Mouse (Mus musculus) inflammation-experienced regulatory T-cells, adult 6 months (primary cell): ENCODE results near the gene Shf. TPM values are rescaled to one million over a fixed set of nuclear protein-coding genes. Genes with fewer than 3 reads are reported as not detected.
"Not testable (repeated sequence)": the region's sequence is repeated elsewhere in the genome, so short reads cannot be mapped to it uniquely, and the experiment has no call there.

ENCODE experiments used
- ATAC-seq: one replicate; pipeline ENCODE4 v1.8.0; 2017
- polyA plus RNA-seq, 3 experiments: library from polyadenylated mRNA; unstranded; fragments of 100-300 nt; shearing (Covaris generic); gene quantifications; one replicate each; pipeline ENCODE4 v1.2.1; 2017

Gene Shf
- polyA plus RNA-seq, 3 experiments from 2014 or later: 0.39 TPM; not detected in 2

GRCm38 (mm10) chr2:122347257-122347656 is 21.7 kb downstream of the Shf start:
- ATAC-seq: no peak

DNA sequence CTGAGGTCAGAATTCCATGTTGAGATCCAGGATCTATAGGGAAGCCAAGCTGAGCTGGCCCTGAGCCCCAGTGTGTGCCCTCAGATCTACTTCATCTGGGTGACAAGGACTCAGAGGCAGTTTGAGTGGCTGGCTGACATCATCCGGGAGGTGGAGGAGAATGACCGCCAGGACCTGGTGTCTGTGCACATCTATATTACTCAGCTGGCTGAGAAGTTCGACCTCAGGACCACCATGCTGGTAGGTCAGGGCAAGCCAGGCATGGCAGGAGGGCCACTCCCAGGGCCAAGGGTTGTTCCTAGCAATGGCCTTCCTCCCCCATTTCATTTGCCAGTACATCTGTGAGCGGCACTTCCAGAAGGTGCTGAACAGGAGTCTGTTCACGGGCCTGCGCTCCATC is 22.8 kb downstream of the Shf start:
- ATAC-seq: not testable (repeated sequence)

- no peak for ATAC-seq
Measured at GRCm38 (mm10) chr2:122345106-122345893, 23.7 kb downstream of the Shf start.

DNA sequence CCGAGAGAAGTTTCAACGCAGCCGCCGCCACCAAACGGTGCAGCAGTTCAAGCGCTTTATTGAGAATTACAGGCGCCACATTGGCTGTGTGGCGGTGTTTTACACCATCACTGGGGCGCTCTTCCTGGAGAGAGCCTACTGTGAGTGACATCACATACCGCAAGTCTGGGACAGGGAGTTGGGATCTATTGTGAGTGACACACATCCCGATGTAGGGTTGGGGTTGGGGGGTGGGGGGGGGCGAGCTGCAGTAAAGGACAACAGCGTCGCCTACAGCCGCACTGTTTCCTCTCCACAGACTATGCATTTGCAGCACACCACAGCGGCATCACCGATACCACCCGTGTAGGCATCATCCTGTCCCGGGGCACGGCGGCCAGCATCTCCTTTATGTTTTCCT is 31.7 kb downstream of the Shf start:
- no peak for ATAC-seq

DNA sequence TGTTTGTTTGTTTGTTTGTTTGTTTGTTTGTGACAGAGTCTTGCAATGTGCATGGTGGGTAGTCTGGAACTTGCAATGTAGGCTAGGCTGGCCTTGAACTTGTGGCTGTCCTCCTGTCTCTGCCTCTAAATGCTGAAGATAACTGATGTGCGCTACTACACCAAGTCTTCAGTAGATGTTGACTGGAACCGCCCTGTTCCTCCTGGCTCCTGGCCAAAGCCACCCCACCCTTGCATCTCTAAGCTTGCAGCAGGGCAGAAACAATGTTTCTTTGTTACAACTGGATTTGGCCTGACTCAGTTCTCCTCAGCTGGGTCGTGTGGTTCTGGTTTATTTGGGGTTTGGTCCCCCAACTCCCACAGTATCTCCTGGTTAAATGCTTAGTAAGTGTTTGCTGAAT is 34.8 kb downstream of the Shf start:
- ATAC-seq: no peak

DNA sequence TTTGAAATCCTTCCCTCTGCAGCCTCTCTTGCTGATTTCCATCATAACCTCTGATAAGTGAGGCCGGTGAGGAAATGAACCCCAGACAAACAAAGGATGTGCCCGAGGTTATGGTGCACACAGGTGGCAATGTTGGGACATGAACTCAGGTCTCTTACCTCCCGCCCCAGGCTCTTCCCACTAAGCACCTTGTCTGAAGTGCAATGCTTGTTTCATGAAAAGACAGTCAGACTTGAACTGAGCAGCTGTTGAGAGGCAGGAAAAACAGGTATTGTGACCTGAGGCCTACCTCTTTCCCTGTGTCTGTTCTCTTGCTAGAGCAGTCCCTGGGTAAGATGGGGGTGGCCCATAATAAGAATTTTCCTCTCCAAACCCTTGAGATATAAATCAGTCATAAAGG is 36.7 kb downstream of the Shf start:
- ATAC-seq: no peak

GRCm38 (mm10) chr2:122330317-122330716 is 38.6 kb downstream of the Shf start:
- not testable (repeated sequence) for ATAC-seq

DNA sequence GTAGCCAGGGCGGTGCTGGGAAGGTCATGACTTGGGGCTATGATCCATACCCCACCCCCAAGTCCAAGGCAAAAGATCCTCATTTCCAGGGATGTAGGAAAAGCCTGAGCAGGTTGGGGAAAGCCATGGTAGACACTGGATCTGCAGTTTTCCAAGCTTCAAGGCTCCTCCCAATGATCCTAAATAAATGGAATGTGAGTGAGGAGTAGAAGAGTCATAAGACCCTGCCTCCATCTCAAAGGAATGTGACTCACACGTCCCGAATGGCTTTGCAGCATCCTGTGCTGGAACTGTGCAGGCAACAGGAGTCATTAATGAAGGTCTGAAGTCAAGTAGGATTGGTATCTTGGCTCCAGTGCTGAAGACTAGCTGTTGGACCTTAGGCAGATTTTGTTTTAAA is 41.0 kb downstream of the Shf start:
- no peak for ATAC-seq

DNA sequence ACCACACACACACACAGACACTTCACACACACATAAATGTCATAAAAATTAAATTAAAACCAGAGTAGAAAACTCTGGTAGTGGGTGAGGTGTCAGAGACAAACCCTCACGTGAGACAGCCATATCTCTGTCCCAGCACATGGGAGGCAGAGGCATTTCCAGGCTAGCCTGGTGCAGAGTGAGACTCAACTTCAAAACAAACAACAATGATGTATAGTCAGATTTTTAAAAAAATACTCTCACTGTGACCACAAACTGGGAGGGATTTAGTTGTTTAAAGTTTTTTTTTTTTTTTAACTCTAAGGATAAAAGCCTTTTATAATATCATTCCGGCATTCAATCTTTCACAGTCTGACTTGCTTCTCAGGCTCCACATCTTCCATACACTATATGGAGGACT is 43.6 kb downstream of the Shf start:
- ATAC-seq: no peak

GRCm38 (mm10) chr2:122324586-122324985 is 44.4 kb downstream of the Shf start:
- ATAC-seq: no peak

DNA sequence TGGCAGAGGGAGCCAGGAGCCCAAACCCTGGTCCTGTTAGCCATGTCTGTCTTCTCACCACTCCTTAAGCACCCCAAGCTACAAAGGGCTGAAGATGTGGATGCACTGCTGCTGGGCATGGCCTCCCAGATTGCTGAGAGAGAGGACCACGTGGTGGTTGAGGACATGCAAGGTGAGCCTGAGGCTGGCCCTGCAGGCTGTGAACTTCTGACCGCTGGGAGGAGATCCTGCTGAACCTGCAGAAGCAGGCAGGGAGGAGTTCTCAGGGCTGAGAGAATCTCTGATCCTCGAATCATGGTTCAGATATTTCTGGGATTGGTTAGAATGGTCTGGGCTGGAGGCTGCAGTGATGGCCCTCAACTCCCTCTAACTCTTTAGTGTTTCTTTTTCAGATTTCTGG is 45.0 kb downstream of the Shf start:
- ATAC-seq: no peak

GRCm38 (mm10) chr2:122317384-122317783 is 51.6 kb downstream of the Shf start:
- no peak for ATAC-seq

GRCm38 (mm10) chr2:122315372-122315771 is 53.6 kb downstream of the Shf start, which contains the start of gene Duox1:
Gene Duox1 (plus strand): TSS chr2:122315672.
- ATAC-seq: no peak

DNA sequence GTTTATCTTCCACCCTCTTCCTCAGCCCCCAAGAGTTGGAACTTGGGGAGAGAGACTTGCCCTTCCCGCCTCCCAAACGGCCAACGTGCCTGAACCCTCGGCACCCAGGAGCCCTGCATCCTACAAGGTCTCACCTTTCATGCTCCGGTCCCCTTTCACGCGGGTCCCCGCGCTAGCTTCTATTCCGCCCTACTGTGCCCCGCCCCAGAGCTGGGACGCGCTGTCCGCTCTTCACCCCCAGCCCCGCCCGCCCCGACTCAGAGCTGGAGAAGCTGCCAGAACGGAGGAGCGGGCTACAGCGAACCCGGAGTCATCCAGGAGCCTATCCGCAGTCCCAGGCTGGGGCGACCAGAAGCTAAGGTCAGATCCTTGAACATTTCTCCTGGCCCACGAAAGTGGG is 55.4 kb downstream of the Shf start, which contains the start of gene Duoxa1:
Gene Duoxa1 (minus strand): TSS at position 195 of the 400 bp plus-strand sequence.
- ATAC-seq: no peak

- peak; percentile 43 for ATAC-seq
Measured at GRCm38 (mm10) chr2:122312722-122313417, 56.1 kb downstream of the Shf start.

- ATAC-seq: no peak
Measured at GRCm38 (mm10) chr2:122311561-122311960, 57.4 kb downstream of the Shf start.

DNA sequence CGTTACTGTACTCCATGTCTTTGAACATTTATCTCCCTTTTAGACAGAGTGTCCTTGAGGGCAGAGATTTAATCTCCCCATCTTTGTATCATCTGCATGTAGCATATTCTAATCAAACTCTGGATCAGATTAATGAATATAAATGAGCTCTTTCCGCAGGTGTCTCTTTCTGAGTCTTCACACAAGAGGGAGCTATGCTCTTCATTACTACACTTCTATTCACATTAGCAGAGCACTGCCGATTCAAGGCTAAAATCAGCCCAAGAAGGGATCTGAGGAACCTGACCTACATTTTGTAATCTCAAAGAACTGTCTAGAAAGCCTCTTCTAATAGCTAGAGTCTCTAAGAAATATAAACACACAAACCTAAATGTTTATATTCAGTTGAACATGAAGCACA is 59.3 kb downstream of the Shf start:
- no peak for ATAC-seq

DNA sequence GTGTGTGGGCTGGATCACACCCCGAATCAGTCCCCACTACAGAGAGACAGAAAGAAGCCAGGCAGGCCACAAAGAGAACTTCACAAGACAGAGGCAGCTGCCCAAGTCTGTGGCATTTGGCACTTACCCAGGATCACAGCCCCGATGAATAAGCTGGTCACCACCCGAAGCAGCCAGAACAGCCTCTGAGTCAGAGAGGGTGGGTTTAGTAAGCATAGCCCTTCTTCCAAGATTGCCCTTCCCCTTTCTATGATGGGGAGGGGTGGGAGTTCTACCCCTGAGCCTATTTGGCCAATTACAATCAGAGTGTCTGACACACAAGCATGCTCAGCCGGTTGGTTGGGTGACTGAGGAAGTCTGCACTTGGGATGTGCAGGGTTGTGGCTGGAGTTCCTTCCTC is 62.8 kb downstream of the Shf start:
- ATAC-seq: no peak

DNA sequence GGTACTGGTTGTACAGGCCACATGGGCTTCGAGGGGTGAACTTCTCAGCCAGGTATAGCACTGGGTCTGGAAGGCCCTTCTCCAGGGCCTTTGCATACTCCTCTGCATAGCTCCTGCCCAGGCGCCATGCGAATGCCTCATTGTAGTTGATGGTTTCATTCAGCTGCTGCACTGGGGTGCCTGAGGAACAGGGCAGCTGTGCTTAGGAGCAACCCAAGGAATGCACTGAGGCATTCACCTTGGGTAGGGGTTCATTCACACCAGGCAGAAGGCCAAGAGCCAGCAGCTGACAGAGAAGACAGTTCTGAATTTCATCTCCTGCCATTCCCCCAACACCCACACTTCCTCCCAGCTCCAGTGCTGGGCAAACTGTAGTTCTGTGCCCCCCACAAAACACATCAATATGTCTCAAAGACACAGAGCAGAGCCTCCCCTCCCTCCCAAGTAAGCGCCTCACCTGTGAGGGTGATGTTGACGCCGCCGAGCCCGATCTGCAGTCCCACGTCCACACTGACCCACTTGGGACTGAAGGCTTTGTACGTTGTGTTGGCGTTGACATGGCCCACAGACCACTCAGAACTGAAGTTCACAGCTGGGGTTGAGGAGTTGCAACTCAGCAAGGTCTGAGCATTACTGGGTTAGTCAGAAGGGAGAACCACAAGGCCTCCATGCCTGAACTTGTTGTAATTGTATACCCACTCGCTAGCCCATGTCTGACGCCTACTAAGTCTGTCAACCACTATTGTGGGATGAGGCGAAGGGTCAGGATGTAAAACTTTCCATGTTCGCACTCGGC is 63.7 kb downstream of the Shf start:
- ATAC-seq: no peak

- ATAC-seq: no peak
Measured at GRCm38 (mm10) chr2:122304544-122304943, 64.4 kb downstream of the Shf start.

DNA sequence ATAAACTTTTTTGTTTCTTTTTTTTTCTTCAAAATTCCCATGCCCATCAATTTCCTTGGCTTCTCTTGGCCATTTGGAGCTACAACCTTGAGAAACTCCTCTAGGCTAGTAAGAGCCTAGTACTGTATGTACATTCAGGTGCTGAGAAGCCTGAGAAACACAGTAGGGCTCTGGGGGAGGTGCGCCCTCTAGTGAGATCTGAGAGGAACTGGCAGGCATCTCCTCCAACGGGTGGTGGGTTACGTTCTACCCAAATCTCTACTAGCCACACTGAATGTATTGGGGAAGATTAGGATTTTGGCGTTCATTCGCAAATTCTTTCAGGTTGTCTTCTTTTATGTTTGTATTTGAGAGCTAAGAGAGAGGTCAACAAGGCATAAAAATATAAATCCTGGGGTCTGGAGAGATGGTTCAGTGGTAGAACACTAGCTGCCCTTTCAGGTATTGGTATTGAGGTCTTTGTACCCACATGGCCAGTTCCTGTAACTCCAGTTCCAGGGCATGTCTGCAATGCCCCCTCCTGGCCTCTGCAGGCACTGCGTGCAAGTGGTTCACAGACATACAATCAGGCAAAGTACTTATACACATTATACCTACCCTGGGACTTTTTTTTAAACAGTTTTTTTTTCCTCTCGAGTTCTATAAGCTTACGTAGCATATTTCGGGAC is 66.3 kb downstream of the Shf start:
- ATAC-seq: peak; percentile 73

GRCm38 (mm10) chr2:122301921-122302573 is 66.9 kb downstream of the Shf start:
- ATAC-seq: no peak
